Mouse (Mus musculus) lung, embryonic 14.5 days (tissue): ENCODE results near the gene Slc34a1. TPM values are rescaled to one million over a fixed set of nuclear protein-coding genes. Genes with fewer than 3 reads are reported as not detected.

Experiments
- ATAC-seq: fragments of 200-750 bp; cut with Nextera tagmentation; 2 replicates; pipeline ENCODE4 v1.8.0; 2017; ENCODE audit warnings: mild to moderate bottlenecking, moderate TSS enrichment, moderate library complexity; ENCODE audit not compliant: insufficient read depth
- DNase-seq: peaks from one replicate; pipeline ENCODE4 v3.0.0-alpha.2; 2015
- H3K27ac ChIP-seq: fragments of 300-500 bp; sonication (generic); 2 replicates; pipeline ENCODE4 v1.5.1; 2014; ENCODE audit warnings: low read depth, mild to moderate bottlenecking, moderate library complexity
- H3K27me3 ChIP-seq: fragments of 300-500 bp; sonication (generic); 2 replicates; pipeline ENCODE4 v1.6.1; 2014; ENCODE audit warnings: low read length, control low read depth; ENCODE audit not compliant: insufficient read depth
- H3K36me3 ChIP-seq: fragments of 300-500 bp; sonication (generic); 2 replicates; pipeline ENCODE4 v1.6.1; 2014; ENCODE audit warnings: control low read depth; ENCODE audit not compliant: insufficient read depth
- H3K4me1 ChIP-seq: fragments of 300-500 bp; sonication (generic); 2 replicates; pipeline ENCODE4 v1.6.1; 2014; ENCODE audit warnings: antibody characterized with exemption, control low read depth; ENCODE audit not compliant: insufficient read depth
- H3K4me2 ChIP-seq: fragments of 300-500 bp; sonication (generic); 2 replicates; pipeline ENCODE4 v1.6.1; 2014; ENCODE audit warnings: mild to moderate bottlenecking
- H3K4me3 ChIP-seq: fragments of 300-500 bp; sonication (generic); 2 replicates; pipeline ENCODE4 v1.5.1; 2014; ENCODE audit warnings: low read depth, low read length
- H3K9ac ChIP-seq: fragments of 300-500 bp; sonication (generic); 2 replicates; pipeline ENCODE4 v1.6.1; 2014
- H3K9me3 ChIP-seq: fragments of 300-500 bp; sonication (generic); 2 replicates; pipeline ENCODE4 v1.6.1; 2016; ENCODE audit warnings: low read depth, low read length, control low read depth
- CTCF ChIP-seq: IDR thresholded peaks from 2 replicates; pipeline ENCODE4 v1.5.1; 2016; ENCODE audit warnings: antibody characterized with exemption, low read depth
- WGBS: fragments of 180-500 bp; shearing (Covaris S2); extraction: QIAGEN DNeasy Blood & Tissue Kit; methylation state at CpG from one replicate; pipeline ENCODE4 v1.1.7; 2014; 5-methylcytosine and 5-hydroxymethylcytosine counted together
- polyA plus RNA-seq: library from polyadenylated mRNA; unstranded; fragments of >200 nt; fragmentation: Nextera tagmentation; extraction: Ambion mirVana; gene quantifications from 2 replicates; pipeline ENCODE4 v1.2.1, GENCODE M21; 2014

The Slc34a1 gene
- polyA plus RNA-seq, 1 experiment from 2014 or later: not detected

GRCm38 (mm10) chr13:55371007-55371681, 26.8 kb upstream of the Slc34a1 start:
- no peak overlapping the region for H3K27ac ChIP-seq
- H3K4me3 ChIP-seq: no peak overlapping the region
- no peak for DNase-seq
- no peaks in the 10 kb centered on the region for H3K36me3 ChIP-seq
- ATAC-seq: no peak
- WGBS: 66% methylated on average over 8 of the region's 8 CpGs
- H3K9ac ChIP-seq: no peak overlapping the region
- TF ChIP-seq CTCF: no peak
- H3K4me2 ChIP-seq: no peak overlapping the region
- no peaks in the 10 kb centered on the region for H3K9me3 ChIP-seq
- no peaks in the 10 kb centered on the region for H3K27me3 ChIP-seq
- H3K4me1 ChIP-seq: no peaks in the 10 kb centered on the region

DNA sequence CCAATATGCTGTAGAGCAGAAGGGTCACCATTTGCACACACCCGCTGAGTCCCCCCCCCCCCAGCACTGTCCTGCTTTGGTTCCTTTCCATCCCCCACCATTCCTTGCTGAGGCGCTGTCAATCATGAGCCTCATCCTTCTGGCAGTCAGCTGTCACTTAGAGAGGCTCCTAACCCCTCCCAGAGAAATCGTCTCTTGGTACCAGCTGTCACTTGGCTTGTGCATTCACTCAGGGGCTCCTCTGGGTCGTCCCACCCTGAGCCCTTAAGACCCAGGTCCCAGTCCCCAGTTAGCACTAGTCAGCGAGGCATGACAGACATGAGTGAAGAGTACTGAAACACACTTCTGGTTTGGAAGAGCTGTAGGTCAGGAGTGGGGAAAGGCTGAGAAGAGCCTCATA, 26.2 kb upstream of the Slc34a1 start:
- 50% methylated on average over 5 of the region's 5 CpGs for WGBS
- no peak for ATAC-seq
- no peaks in the 10 kb centered on the region for H3K4me1 ChIP-seq

GRCm38 (mm10) chr13:55374206-55374924, 23.6 kb upstream of the Slc34a1 start:
- DNase-seq: no peak
- no peak overlapping the region for H3K4me2 ChIP-seq
- H3K4me1 ChIP-seq: no peaks in the 10 kb centered on the region
- no peaks in the 10 kb centered on the region for H3K36me3 ChIP-seq
- no peak overlapping the region for H3K9ac ChIP-seq
- no peak for ATAC-seq
- no peak for TF ChIP-seq CTCF
- H3K27ac ChIP-seq: no peak overlapping the region
- no peak overlapping the region for H3K4me3 ChIP-seq
- peaks cover 15% of the 10 kb centered on the region for H3K27me3 ChIP-seq
- no peaks in the 10 kb centered on the region for H3K9me3 ChIP-seq
- WGBS: 53% methylated on average over 6 of the region's 6 CpGs

More for the DNA sequence above, 26.2 kb upstream of the Slc34a1 start:
- Histone ChIP-seq H3K36me3 (no peaks in the 10 kb centered on the region), H3K27me3 (no peaks in the 10 kb centered on the region), H3K4me3 (no peak overlapping the region), H3K4me2 (no peak overlapping the region), H3K9me3 (no peaks in the 10 kb centered on the region), H3K27ac (no peak overlapping the region), H3K9ac (no peak overlapping the region)
- no peak for TF ChIP-seq CTCF
- DNase-seq: no peak

GRCm38 (mm10) chr13:55375877-55376276, 22.1 kb upstream of the Slc34a1 start:
- ATAC-seq (no peak), DNase-seq (no peak)
- peaks cover 27% of the 10 kb centered on the region for H3K27me3 ChIP-seq
- H3K4me3 ChIP-seq: no peak overlapping the region
- H3K4me2 ChIP-seq: no peak overlapping the region
- WGBS: 60% methylated on average over 2 of the region's 2 CpGs
- H3K9ac ChIP-seq: no peak overlapping the region
- no peaks in the 10 kb centered on the region for H3K4me1 ChIP-seq
- no peaks in the 10 kb centered on the region for H3K9me3 ChIP-seq
- H3K36me3 ChIP-seq: no peaks in the 10 kb centered on the region
- no peak for TF ChIP-seq CTCF
- no peak overlapping the region for H3K27ac ChIP-seq

DNA sequence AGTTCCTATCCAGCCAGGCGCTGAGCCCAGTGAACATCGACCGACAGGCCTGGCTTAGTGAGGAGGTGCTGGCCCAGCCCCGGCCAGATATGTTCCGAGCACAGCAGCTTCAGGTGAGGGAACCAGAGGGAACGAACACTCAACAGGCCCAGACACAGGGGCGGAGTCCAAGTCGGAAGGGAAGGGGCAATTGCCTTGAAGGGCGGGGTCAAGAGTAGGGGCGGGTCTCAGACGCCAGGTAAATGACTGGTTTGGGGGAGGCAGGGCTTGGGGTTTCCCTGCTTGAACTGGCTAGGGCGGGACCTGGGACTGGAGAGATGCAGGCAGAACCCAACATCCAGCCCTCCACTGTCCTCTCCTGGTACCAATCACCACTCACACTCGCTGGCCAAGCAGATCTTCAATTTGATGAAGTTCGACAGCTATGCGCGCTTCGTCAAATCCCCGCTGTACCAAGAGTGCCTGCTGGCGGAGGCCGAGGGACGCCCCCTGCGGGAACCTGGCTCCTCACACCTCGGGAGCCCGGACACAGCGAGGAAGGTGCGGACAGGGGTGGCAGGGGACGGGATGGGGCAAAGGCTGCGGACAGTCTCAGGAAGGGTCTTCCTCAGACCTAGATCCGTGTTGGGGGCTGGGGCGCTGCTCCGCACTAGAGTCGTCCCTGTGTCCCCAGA, 18.9 kb upstream of the Slc34a1 start:
- Histone ChIP-seq H3K4me3 (no peak overlapping the region), H3K4me2 (peak overlapping the region; percentile 21), H3K9ac (no peak overlapping the region), H3K9me3 (no peaks in the 10 kb centered on the region), H3K36me3 (no peaks in the 10 kb centered on the region), H3K27ac (no peak overlapping the region), H3K4me1 (no peaks in the 10 kb centered on the region), H3K27me3 (peaks cover 36% of the 10 kb centered on the region)
- ATAC-seq (no peak), DNase-seq (no peak)
- TF ChIP-seq CTCF: 0 out of 2 replicates have a peak, but pooled peaks have one; percentile 28
- 5% methylated on average over 32 of the region's 32 CpGs for WGBS

DNA sequence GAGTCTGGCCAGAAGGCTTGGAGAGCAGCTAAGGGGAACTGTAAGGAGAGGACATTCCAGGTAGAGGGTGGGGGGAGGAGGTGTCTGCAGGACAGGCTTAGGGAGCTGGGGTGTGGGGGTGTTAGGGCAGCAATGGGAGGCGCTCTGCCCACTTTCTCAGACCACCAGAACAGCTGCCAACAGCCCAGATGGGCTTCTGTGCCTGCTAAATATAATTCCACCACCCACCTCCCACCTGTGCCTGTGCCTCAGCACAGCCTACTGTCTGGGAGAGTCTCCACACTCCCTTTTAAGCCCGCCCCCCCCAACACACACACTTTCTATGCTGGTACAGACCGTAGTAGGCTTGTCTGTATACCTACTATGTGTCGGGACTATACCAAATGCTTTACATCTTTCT, 16.2 kb upstream of the Slc34a1 start:
- no peaks in the 10 kb centered on the region for H3K9me3 ChIP-seq
- H3K27me3 ChIP-seq: peaks cover 36% of the 10 kb centered on the region
- no peak for DNase-seq
- H3K4me1 ChIP-seq: no peaks in the 10 kb centered on the region
- TF ChIP-seq CTCF: no peak
- H3K4me2 ChIP-seq: no peak overlapping the region
- WGBS: 67% methylated on average over 4 of the region's 4 CpGs
- H3K4me3 ChIP-seq: no peak overlapping the region
- H3K36me3 ChIP-seq: no peaks in the 10 kb centered on the region
- ATAC-seq: no peak
- H3K27ac ChIP-seq: no peak overlapping the region
- no peak overlapping the region for H3K9ac ChIP-seq

GRCm38 (mm10) chr13:55390644-55391043, 7.3 kb upstream of the Slc34a1 start:
- Histone ChIP-seq H3K9me3 (no peaks in the 10 kb centered on the region), H3K27ac (no peak overlapping the region), H3K36me3 (no peaks in the 10 kb centered on the region), H3K4me1 (no peaks in the 10 kb centered on the region), H3K4me2 (no peak overlapping the region), H3K27me3 (0 out of 2 replicates have a peak, but pooled peaks cover 2% of the 10 kb centered on the region), H3K9ac (no peak overlapping the region), H3K4me3 (no peak overlapping the region)
- DNase-seq: no peak
- WGBS: 70% methylated on average over 3 of the region's 3 CpGs
- TF ChIP-seq CTCF: no peak
- ATAC-seq: no peak
